Mouse (Mus musculus) NIH3T3 (cell line): ENCODE data around the gene 1700028J19Rik.

Experiments used
- DNase-seq: peaks from one replicate; pipeline ENCODE4 v3.0.0-alpha.2; 2012; ENCODE audit warnings: low read depth

1700028J19Rik gene

DNA sequence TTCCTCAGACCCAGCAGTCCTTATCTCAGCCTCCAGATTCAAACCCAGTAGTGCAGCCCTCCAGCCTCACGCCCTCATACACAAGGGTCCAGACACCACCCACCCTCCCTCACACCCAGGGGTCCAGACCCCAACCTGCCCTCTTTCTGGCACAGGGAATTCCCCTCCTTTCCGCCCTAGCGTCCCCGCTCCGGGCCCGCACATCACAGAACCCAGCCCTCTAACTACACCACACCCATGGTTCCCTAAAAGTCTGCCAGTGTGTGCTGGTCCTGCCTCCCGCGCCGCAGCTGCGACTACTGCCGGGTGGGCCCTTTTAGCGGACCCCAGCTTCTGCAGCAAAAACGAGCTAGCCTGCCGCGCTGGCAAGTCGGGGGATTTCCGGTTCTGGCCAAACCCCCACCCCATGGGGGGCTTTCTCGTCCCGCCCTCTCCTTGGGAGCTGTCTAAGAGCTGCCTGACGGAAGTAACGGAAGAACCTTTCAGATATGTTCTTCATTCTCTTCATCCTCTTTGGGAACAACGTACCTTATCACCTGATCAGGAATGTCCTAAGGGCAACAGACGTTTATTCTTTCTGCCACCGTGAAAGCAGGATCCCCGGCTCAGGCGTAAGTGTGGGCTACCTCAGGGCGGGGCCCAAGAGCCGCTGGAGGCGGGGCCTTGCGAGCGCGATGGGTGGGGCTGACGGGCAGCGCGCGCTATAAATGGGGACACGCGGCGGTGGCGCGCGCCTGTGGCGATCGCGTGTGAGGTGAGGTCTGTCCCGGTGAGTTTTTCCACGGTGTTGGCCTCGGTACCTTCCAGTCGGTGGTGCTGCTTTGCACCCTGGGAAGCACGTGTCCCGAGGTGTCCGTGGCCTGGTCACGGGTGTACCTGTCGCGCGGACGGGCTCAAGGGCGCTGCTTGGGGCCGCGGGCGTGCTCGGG lies at the start of gene 1700028J19Rik, which contains the start of gene 2410002F23Rik:
Gene 1700028J19Rik (minus strand): TSS at position 641 of the 929 bp plus-strand sequence.
Gene 2410002F23Rik (plus strand): TSS at position 668 of the 929 bp plus-strand sequence.
- peak; percentile 94 for DNase-seq

DNA sequence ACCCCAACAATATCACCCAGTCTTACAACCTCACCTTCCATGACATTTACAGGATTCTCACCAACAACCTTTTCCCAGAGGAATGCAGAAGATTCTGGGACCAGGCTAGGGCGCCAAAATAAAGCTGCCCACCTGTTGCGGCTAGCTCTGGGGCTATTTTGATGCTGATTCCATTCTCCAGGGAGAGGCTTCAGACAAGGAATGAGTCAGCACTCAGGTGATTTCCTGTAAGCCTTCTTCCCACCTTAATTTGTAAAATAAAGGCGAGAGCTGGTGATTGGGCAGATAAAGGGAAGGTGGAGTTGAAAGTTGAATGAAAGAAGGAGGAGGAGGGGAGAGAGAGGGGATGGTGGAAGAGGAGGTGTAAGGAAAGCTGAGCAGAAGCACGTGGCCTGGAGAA lies 44.9 kb upstream of the 1700028J19Rik start:
- no peak for DNase-seq

- DNase-seq, result no peak
Observed at GRCm38 (mm10) chr7:44290986-44291385, 44.5 kb upstream of the 1700028J19Rik start.

GRCm38 (mm10) chr7:44287760-44288159 lies 41.3 kb upstream of the 1700028J19Rik start:
- DNase-seq, result no peak

GRCm38 (mm10) chr7:44281586-44281985 lies 35.1 kb upstream of the 1700028J19Rik start:
- DNase-seq, result no peak

GRCm38 (mm10) chr7:44280959-44281358 lies 34.5 kb upstream of the 1700028J19Rik start:
- peak; percentile 35 for DNase-seq

- DNase-seq, result peak; percentile 64
Observed at GRCm38 (mm10) chr7:44277250-44277622, 30.7 kb upstream of the 1700028J19Rik start.

GRCm38 (mm10) chr7:44276461-44277249 lies 30.2 kb upstream of the 1700028J19Rik start:
- no peak for DNase-seq

GRCm38 (mm10) chr7:44275546-44275945 lies 29.1 kb upstream of the 1700028J19Rik start:
- no peak for DNase-seq

GRCm38 (mm10) chr7:44274096-44274495 lies 27.6 kb upstream of the 1700028J19Rik start:
- DNase-seq, result no peak

GRCm38 (mm10) chr7:44273446-44273845 lies 27.0 kb upstream of the 1700028J19Rik start:
- DNase-seq, result no peak

DNA sequence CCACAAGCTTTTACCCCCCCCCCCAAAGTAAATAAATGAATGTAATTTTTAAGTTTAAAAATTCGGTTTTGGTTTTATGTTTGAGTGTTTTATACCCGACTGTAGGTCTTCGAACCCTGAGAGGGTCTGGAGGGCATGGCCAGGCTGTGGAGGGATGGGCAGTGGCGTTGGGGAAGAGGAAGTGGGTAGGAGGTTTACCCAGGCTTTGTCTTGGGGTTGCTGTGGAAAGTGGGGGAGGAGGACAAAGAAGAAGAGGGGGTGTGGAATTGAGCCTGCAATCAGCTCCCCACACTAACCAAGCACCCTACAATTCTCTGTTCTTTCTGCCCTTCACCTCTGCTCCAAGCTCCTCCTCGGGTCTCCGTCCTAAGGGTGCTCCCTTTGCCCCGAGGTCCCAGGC lies 26.1 kb upstream of the 1700028J19Rik start:
- DNase-seq, result no peak

GRCm38 (mm10) chr7:44271309-44271708 lies 24.8 kb upstream of the 1700028J19Rik start:
- peak; percentile 70 for DNase-seq

DNA sequence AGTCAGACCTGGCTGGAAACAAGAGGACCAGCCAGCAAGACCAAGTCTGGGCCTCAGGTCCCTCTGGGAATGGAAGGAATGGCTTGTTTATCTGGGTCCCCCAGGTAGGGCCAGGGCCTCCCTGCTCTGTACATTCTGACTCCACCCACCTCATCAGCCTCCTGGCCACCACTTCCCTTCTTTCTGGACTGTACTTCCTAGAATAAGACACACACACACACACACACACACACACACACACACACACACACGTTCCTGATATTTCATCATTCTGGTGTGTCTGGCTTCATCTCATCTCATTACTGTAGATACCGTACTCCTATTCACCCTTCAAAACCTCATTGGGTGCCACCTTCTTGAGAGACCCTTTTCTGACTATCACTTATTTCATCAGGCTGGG lies 22.9 kb upstream of the 1700028J19Rik start:
- DNase-seq, result no peak

GRCm38 (mm10) chr7:44268117-44268516 lies 21.6 kb upstream of the 1700028J19Rik start:
- no peak for DNase-seq

- peak; percentile 97 for DNase-seq
Observed at GRCm38 (mm10) chr7:44262791-44263643, 16.5 kb upstream of the 1700028J19Rik start.

- no peak for DNase-seq
Observed at GRCm38 (mm10) chr7:44261147-44261546, 14.7 kb upstream of the 1700028J19Rik start, which contains the start of gene Gm15517. Gm15517 (plus strand) TSS chr7:44261447.

GRCm38 (mm10) chr7:44260410-44260809 lies 13.9 kb upstream of the 1700028J19Rik start:
- DNase-seq, result peak; percentile 59

GRCm38 (mm10) chr7:44257278-44257677 lies 10.8 kb upstream of the 1700028J19Rik start, which contains the start of gene Acp4:
Acp4 (minus strand) TSS chr7:44257378.
- no peak for DNase-seq

DNA sequence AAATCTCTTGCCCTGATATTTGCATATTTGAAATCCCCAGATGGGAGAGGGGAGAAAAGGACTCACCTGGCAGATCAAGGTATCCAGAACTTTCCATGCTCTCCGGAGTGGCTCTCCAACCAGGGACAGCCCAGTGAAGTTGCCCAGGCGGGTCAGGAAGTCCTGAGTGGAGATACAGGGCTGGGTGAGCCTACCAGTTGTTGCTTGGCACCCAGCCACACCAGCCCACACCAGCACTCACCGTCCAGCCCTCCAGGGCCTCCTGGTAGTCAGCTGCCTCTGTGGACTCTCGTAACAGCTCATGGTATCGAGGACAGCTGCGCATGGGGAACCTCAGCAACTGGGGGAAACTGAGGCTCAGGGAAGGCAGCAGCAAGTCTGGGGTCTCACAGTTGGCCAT lies 8.4 kb upstream of the 1700028J19Rik start:
- DNase-seq, result no peak

DNA sequence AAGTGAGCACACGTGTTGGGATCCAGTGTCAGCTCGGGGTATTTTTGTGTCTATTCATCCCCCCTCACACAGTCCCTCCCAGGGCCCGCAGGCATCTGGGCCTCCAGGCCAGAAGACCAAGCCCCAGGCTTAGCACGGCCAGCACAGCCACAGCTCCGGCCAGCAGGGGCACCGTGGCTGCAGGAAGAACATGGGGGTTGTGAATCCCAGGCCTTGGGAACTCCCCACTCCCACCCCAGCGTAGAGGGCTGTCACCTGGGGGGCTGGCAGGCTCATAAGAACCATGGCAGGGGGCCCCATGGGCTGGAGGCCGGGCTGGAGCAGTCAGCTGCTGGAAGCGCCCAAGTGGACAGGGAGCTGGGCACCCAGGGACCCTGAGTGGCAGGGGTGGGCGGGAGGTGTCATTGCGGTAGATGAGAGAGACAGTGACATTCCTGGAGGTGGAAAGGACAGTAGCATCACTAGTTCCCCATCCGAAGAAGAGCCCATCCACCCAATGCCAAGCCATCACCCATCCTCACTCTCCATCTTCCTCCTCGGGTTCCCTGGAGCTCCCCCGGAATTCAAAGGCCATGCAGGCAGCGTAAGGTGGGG lies 6.6 kb upstream of the 1700028J19Rik start:
- no peak for DNase-seq
